Mouse (Mus musculus): ENCODE measurements at regions not wholly inside any gene's neighbourhood (a gene's known extent, or its start where the extent isn't known, plus 50 kb on each side); places are given as distances from the start of the nearest gene placed in this dataset.

GRCm38 (mm10) chr1:34642304-34642893, 62.9 kb downstream of the Amer3 start:
- peak; percentile 35 for DNase-seq (ENCODE audit: low spot score)

- DNase-seq (ENCODE audit: low spot score), result no peak
Observed at GRCm38 (mm10) chr1:34653963-34654644, 74.6 kb downstream of the Amer3 start.

- no peak for DNase-seq (ENCODE audit: low spot score)
Observed at GRCm38 (mm10) chr1:34657481-34657880, 78.0 kb downstream of the Amer3 start.

GRCm38 (mm10) chr1:34663875-34664547, 84.6 kb downstream of the Amer3 start:
- DNase-seq (ENCODE audit: low spot score), result no peak

- DNase-seq (ENCODE audit: low spot score), result no peak
Observed at GRCm38 (mm10) chr1:34664816-34665511, 85.5 kb downstream of the Amer3 start.

GRCm38 (mm10) chr1:34665512-34665854, 86.0 kb downstream of the Amer3 start:
- DNase-seq (ENCODE audit: low spot score), result no peak

- DNase-seq (ENCODE audit: low spot score), result no peak
Observed at GRCm38 (mm10) chr1:34666226-34666662, 86.8 kb downstream of the Amer3 start.

GRCm38 (mm10) chr1:34677105-34677741, 97.8 kb downstream of the Amer3 start:
- DNase-seq (ENCODE audit: low spot score), result no peak

GRCm38 (mm10) chr1:34677832-34678733, 98.6 kb downstream of the Amer3 start:
- no peak for DNase-seq (ENCODE audit: low spot score)

GRCm38 (mm10) chr1:34678734-34679068, 99.2 kb downstream of the Amer3 start:
- DNase-seq (ENCODE audit: low spot score), result no peak

- no peak for DNase-seq (ENCODE audit: low spot score)
Observed at GRCm38 (mm10) chr1:34686539-34686938, 107.1 kb downstream of the Amer3 start.

- no peak for DNase-seq (ENCODE audit: low spot score)
Observed at GRCm38 (mm10) chr1:34696533-34696932, 117.1 kb downstream of the Amer3 start.

- no peak for DNase-seq (ENCODE audit: low spot score)
Observed at GRCm38 (mm10) chr1:34700237-34701030, 121.0 kb downstream of the Amer3 start.

GRCm38 (mm10) chr1:34701436-34701835, 122.0 kb downstream of the Amer3 start:
- no peak for DNase-seq (ENCODE audit: low spot score)

GRCm38 (mm10) chr1:34709089-34709488, 129.6 kb downstream of the Amer3 start:
- no peak for DNase-seq (ENCODE audit: low spot score)

- no peak for DNase-seq (ENCODE audit: low spot score)
Observed at GRCm38 (mm10) chr1:34722674-34723073, 120.2 kb downstream of the Fam168b start.

- DNase-seq (ENCODE audit: low spot score), result no peak
Observed at GRCm38 (mm10) chr1:34732156-34732555, 110.7 kb downstream of the Fam168b start.

- DNase-seq (ENCODE audit: low spot score), result no peak
Observed at GRCm38 (mm10) chr1:34733026-34733913, 109.6 kb downstream of the Fam168b start.

- peak; percentile 44 for DNase-seq (ENCODE audit: low spot score)
Observed at GRCm38 (mm10) chr1:34738386-34739067, 104.3 kb downstream of the Fam168b start.

All from c-Kit-positive CD71-positive TER-119-positive erythroid progenitor cells, embryonic 14.5 days (primary cell).